Mouse (Mus musculus) erythroblast, embryonic 14.5 days (primary cell): Measurements from ENCODE around the gene Zbtb46.

Experiments used
- GATA1 ChIP-seq: IDR thresholded peaks from 2 replicates; pipeline ENCODE4 v1.6.1; 2012; ENCODE audit warnings: low read length, inconsistent platforms, mixed read lengths
- TAL1 ChIP-seq: IDR thresholded peaks from 3 replicates; pipeline ENCODE4 v1.6.1; 2012; ENCODE audit warnings: low read length, inconsistent platforms, mixed read lengths

- no peak for TF ChIP-seq GATA1
- no peak for TF ChIP-seq TAL1
Observed at GRCm38 (mm10) chr2:181391022-181391421, 68.2 kb downstream of the Zbtb46 start.
